Mouse (Mus musculus): ENCODE measurements around the gene Sectm1b.
"Not testable (repeated sequence)": the region's sequence is repeated elsewhere in the genome, so short reads cannot be mapped to it uniquely, and the experiment has no call there.

Sectm1b gene

DNA sequence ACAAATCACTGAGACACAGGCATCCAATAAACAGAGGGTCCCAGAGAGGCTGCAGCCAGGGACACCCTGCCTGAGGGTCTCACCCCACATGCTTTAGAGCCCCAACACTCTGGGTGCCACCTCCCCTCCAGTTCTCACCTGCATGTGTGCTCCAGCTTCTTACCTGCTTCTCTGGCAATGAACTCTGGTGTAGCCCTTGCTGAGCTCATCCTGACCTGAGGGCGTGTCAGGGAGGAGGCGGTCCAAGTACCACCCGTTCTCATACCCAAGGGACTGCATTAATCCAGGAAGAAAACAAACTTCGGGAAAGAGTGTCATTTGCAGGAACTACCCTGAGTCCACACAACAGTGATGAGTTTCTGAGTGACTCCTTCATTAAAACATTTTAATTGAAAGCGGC is at the start of gene Sectm1b:
Gene Sectm1b (minus strand): TSS at position 191 of the 400 bp plus-strand sequence.
- no peak for DNase-seq

DNA sequence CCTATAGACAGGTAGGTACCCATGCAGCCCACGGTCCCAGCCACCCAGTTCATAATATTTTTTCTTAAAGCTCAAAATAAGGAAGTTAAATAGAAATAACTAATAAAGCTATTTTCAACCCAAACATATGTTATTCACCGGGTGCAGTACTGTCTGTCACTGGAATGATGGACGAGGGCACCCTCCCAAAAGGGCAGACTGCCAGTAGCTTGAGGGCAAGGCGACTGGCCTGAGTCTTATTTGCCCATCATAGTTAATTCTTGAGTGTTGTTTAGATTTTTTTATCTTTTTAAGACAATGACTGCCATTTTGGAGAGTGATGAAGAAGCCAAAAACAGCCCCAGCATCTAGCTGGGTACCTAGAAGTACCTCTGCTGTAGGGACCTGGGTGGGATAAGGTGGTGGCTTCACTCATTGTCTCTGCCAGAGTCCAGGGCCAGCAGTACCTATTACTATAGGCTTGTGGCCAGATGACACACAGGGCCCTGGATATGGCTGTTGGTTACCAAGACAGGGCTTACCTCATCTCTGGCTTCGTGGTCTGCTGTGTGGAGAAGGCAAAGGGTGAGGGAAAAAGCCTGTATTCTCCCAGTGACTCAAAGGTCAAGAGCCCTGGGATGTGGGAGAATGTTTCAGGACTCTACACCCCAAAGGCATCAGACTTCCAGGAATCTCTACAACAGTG is 48.9 kb upstream of the Sectm1b start:
- no peak for DNase-seq

DNA sequence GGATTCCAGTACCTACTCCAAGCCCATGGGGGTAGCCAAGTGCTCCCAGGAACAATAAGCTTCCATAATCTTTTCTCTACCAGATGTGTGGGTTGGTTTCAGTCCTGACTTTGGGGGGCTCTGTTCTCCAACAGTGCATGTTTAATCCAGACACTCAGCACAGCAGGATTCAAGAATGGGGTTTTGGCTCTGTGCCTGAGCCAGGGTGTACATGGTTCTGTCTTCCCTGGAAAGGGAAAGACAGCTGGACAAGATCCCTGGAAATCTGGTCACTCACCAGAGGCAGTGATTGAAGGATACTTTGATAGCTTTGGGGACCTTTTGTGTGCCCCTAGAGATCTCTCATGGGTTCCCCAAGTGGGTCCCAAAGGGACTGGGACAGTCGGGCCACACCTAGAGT is 48.2 kb upstream of the Sectm1b start:
- no peak for DNase-seq

DNA sequence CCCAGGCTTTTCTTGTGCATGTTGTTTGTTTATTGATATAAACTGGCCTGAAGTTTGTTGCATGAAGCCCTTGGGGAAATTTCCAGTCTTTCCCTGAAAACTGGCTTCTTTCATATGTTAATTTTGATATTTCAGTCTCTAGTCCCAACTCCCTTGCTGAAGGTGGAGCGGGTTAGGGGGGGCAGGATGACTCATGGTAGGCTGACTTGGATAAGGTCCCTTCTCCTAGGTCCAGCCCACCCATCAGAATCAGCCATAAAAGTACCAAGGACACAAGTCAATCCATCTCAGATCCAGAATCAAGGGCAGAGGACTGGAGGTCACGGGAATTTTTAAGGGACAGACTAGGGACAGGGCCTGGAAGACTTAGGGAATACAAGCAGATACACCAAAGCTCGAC is 47.7 kb upstream of the Sectm1b start:
- no peak for DNase-seq

DNA sequence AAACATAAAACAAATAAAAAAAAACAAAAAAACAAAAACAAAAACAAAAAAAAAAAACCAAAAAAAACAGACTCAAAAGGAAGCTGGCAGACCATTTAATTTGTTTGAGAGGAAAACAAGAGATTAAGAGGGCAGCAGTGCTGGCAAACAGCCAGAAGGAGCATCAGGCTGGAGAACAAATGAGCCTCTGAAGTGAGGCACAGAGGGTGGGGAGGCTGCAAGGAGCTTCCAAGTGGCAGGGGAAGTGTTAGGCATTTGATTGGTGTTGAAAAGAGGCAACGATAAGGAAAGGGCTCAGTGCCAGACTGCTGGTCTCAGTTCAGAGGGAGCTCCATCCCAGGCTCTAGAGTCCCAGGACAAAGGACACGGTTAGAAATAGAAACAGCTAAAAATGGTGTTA is 46.6 kb upstream of the Sectm1b start:
- DNase-seq: peak; percentile 18

DNA sequence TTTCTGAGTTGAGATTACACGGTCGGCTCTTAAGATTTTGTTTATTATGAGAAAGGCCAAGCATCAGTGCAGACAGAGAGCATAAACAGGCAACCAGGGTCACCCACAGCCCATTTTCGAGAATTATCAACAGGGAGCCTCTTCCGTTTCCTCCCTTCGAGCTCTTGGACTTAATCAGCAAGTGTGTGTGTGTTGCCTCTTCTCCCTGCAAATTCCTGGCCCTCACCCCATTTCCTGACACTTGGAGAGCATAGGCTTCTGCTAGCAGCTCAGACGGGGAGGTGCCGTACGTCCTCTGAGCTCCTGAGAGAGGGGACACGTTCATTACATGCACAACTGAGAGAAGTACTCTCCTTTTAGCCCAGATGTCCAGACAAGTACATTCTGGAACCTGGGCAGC is 44.7 kb upstream of the Sectm1b start:
- no peak for DNase-seq

DNA sequence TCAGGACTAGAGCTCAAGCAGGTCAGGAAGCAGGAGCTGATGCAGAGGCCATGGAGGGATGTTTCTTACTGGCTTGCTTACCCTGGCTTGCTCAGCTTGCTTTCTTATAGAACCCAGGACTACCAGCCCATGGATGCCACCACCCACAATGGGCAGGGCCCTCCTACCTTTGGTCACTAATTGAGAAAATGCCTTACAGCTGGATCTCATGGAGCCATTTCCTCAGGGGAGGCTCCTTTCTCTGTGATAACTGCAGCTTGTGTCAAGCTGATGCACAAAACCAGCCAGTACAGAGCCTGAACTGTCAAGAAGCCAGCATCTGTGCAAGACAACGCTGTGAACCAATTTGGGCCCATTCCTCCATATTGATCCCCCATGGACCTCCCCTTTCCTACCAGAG is 43.9 kb upstream of the Sectm1b start:
- DNase-seq: not testable (repeated sequence)

DNA sequence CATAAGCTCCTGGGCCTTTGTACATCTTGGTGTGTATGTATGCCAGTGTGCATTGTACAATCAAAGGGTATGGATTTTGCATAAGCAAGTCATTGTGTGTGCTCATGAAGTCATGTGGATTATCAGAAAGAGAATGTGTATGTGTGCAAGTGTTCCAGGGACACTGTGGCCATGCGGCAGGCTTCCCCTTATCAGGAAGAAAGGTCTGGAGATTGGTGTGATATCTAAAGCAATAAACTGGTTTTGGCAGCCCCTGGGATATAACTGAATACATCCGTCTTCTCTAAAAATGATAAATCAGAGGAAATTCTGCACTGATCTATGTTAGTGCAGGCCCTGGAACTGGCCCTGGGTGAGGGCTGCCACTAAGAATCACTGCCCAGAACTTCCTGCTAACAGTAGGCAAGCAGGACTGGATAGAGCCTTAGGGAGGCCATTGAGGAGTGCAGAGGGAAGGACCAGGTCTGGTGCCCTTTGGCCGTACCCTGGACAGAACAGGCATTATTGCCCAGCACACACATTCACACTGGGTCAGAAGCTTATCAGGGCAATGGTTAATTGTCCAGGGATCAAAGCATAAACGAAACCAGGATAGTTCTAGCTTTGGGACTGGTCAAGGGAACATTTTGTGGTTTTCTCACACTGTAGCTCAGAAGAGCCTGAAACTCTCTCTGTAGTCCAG is 37.9 kb upstream of the Sectm1b start:
- no peak for DNase-seq

DNA sequence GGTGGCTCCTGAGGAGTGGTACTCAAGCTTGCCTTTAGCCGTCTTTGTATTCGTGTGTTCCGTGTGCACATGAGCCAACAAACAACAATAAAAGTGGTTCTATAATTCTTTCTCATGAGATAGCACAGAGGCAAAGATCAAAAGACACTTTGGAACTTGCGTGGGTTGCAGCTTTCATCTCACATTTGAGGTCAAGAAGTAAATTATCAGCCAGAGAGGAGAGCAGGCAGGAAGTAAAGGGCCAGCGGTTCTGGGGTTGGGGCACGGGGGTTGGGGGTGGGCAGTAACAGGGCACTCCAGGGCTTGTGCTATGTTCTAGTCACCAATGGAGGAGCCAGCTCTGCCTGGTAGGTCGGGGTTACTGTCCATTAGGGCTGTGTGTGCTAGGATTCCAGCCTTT is 37.3 kb upstream of the Sectm1b start:
- no peak for DNase-seq

DNA sequence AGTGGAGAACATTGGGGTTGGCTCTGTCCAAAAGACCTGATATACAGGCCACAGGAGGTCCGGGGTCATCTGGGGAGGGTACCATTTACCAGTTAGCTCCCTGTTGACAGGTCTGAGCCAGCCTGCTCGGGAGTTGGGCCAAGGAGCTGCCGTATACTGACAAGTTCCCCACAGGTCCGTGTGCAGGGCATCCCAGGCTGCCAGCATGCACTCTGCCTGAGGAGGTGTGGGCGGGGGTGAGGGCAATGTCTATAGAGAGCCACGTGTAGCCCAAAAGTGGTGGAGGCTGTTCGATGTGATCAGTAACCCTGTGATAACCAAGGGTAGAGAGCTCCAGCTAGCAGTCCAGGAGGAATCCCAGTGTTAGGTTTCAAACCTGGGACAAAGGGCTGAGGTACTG is 36.4 kb upstream of the Sectm1b start:
- DNase-seq: no peak

DNA sequence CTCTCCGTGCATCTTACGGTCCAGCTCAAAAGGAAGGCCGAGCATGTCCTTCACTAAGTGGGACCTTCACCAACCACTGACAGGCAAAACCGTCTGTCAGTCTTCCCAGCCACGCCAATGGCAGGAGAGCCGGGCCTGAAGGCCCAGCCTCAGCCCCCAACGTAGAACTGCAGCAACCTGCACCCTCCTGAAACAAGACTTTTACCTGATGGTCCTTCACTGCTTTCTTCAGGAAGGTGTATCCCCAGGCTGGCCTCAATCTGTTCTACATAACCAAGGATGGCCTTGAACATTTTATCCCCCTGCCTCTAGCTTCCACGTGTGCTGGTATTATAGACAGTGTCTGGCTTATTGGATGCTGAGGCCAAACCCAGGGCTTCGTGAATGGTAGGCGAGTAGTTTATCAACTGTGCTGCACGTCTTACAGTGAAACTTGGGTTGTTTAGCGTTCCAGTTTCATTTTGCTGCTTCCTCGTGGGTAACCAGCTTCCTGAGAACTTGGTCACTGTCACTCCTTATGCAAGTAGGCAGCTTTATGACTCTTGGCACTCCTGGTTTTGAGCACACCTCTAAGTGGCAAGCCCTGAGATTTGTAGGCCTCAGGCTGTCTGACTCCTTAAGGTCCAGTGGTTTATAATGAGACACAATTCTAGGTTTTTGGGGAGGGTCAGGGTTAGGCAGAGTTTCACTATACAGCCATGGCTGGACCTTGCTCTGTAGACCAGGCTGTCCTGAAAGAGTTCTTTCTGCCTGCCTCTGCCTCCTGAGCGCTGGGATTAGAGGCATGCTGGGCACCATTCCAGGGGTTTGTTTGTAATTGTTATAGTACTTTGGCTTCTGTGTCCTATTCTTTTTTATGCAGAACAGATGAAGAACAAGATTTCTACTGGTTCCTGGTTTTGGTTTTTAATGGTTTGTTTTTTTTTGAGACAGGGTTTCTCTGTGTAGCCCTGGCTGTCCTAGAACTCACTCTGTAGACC is 29.5 kb upstream of the Sectm1b start:
- DNase-seq: no peak

DNA sequence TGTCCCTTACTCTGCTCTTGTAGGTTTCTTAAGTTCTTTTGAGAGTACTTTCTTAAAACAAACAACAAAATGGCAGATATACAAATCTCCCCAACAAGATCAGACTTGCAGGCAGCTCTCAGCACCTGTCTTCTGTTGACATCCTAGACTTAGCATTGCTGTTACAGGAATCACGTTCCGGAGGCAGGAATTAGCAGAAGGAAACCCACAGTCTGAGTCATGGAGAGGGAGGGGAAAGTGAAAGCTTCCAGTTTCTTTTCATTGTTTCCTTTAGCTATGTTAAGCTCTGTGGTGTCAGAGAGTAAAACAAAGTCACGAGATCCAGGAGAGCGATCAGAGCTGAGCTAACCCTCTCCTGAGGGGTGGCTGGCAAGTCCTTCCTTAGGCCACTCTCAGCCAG is 27.6 kb upstream of the Sectm1b start:
- no peak for DNase-seq

DNA sequence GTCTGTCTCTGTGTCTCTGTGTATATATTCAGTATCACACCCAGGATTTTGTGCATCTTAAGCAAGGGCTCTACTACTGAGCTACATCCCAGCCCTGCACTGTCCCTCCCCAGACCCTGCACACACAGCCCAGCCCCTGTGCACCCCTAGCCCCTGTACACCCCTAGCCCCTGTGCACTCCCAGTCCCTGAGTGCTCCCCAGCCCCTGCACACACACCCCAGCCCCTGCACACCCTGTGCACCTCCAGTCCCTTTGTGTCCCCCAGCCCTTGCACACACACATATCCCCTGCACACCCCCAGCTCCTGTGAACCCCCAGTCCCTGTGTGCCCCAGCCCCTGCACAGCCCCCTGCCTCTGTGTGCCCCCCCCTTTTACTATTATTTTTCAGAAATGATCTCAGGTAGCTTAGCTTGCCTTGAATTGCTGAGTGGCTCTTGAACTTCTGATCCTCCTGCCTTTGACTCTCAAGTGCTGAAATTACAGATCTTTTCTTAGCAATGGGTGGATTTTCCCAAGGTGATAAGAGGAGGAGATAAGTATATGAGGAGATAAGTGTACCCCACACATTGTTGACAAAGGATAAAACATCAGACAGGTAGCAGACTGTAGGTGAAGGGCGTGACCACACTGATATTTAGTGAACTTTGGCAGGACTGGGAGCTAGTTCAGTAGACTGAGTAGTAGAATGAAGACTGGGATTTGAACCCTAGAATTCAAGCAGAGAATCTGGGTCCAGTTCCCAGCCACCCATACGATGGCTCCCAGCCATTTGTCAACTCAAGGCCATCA is 26.6 kb upstream of the Sectm1b start:
- DNase-seq: no peak

DNA sequence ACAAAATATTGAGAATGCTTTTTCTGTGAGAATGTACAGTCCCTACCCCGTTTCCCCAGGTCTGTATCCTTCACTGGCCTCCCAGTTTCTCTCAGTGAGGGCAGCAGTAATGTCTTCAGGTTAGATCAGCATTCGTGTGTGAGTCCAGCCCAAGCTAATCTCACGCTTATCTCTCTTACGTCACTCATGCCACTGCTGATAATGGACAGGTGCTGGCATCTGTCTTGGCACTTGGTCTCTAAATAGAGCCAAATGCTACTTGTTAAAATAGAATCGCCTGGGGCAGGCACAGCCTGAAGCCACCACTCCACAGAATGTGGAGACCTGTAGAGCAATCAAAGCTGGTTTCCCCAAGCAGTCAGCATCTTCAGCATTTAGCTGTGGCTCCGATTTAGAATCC is 25.6 kb upstream of the Sectm1b start:
- no peak for DNase-seq

DNA sequence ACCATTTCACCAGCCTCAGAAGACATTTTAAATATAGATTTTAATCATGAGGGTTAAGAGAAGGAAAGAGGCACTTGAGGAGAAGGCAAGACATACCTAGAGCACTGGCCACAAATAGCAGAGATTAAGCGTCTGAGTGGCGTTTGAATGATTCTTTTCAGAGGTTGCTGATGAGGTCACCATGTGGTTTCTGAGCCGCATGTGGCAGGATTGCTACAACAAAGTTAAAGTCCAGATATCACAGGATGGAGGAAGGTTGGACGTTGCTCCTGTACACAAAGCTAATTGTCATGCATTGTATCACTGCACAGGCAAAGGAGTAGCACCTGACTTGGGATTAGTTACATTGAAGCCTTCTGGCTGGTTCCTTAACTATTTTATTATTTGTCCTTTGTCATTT is 22.9 kb upstream of the Sectm1b start:
- no peak for DNase-seq

DNA sequence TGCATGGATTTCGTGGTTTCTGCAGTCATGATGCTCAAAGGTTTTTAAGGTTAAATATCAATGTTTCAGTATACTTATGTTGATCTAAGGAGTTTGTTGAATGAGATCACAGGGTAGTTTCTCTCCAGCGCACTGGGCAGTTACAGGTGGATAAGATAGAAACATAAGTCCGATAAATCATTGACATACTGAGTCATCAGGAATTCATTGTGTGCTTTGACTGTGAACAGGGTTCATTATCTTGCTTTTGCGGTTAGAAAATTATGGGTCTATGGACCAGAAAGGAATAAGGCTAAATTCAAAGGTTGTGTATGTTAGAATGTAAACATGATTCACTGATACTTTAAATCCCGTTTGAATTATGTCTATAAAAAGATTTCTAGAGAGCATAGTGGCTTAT is 21.8 kb upstream of the Sectm1b start:
- no peak for DNase-seq

DNA sequence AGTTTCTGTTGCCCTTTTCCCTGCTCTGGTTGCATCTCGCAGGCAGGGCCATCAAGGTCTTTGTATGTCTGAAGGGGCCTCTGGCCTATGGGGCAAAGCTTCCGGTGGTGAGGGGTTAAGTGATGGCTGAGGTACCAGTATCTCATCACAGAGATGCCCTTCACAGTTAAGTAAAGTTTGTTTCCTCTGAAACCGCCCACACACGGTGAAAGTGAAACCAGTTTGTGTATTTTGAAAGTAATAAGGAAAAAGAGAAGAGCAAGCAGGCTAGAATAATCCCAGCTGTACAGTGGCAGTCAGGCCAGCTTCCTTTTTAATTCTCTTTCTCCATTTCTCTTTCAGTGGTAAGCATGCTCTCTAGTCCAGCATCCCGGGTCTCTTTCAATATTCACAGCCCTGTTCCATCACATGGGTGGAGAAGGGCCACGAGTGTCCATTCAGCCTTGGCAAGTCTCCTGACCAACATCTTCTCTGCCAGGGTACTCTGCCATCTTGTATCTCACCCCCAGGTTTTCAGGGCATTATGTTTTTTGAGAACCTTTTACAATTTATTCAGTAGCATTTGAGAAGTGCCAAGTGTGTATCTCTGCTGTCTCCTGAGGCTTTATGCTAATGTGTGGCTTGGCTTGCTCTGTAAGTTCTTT is 19.6 kb upstream of the Sectm1b start:
- peak; percentile 16 for DNase-seq

DNA sequence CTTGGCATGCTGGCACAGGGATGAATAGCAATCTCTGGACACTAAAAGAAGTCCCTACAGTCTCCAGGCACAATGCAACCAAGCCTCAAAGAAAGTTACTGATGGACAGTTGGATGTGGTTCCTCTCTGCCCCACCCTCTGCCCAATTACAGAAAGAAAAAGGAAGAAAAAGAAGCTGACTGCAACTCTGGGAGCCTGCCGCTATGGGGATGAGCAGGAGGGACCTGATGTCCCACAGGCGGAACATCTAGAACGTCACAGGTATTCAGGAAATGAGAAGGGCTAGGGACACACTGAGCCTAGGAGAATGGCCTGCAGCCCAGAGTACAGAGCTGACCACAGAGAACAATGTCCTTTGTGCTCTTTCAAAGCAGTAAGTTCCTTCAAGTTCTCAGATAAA is 18.9 kb upstream of the Sectm1b start:
- DNase-seq: no peak

DNA sequence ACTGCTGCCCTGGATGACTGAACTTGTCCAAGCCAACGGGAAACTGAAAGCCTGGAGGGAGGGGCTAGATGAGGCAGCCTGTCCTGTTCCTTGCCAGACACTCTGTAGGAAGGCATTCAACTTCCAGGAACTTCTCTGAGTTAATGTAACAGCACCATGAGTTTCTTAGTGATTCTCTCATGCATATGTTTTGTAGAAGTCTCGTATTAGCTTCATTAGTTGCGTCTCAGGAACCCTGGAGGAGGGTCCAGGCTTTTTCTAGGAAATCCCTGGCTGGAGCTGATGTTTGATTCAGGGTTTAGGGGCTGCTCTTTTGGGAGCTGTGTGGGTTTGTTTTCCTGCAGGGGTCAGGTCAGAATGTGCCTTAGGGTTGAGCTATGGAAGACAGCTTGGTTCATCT is 17.8 kb upstream of the Sectm1b start, which contains the start of gene Sectm1a:
Gene Sectm1a (minus strand): TSS at position 101 of the 400 bp plus-strand sequence.
- no peak for DNase-seq

DNA sequence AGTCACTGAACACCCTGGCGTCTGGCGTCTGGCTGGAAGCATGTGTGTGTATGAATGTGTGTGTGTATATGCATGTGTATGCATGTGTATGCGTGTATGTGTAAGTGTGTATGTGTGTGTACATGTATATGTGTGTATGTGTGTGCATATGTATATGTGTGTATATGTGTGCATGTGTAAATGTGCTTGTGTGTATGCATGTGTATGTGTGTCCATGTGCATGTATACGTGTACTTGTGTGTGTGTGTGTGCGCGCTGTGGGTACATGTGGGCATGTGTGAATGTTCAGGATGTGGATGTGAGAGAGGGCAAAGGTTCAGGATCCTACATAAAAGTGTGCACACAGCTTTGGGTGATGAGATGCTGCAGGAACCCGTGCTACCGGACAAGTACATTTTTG is 17.0 kb upstream of the Sectm1b start:
- DNase-seq: no peak

DNA sequence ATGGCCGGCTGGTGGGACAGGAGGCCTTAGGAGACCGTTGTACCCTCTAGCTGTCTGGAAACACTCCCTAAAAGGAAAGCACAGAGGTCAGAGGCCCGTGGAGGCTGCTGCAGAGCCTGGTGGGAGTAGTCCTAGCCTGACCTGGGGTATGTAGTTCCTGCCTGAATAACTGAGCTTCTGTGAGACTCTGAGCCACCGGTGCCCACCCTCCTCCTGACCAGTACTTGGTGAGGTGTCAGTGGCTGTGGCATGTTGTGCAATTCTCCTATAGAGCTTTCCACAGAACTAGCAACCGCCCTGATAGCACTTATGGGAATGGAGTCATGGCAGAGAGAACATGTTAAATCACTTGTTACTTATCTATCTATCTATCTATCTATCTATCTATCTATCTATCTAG is 12.3 kb upstream of the Sectm1b start:
- DNase-seq: no peak

DNA sequence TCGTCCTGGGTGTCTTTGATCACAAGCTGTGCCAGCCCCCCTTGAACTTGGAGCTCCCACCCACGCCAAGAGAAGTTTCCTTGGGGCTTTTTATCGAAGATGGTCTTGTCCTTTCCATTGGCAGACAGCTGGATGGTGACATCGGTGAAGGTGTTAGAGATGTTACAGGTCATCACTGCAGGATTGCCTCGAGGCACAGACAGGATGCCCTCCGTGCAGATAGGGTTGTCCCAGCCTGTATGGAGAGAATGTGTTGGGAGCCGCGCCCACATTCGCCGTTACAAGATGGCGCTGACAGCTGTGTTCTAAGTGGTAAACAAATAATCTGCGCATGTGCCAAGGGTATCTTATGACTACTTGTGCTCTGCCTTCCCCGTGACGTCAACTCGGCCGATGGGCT is 6.3 kb upstream of the Sectm1b start:
- DNase-seq: not testable (repeated sequence)

All from layer of hippocampus, adult 9-11 months (tissue).